Mouse (Mus musculus) urinary bladder, postnatal 4 days (tissue): ENCODE data around the gene Prkca.
A peak's percentile ranks its signal among the peaks of the same experiment; 100 is the strongest.

Source experiments
- DNase-seq, 2 experiments: peaks; one replicate each; pipeline ENCODE4 v3.0.0; 2021 to 2022; ENCODE audit warnings: low spot score in 2 of 2

Prkca gene

GRCm38 (mm10) chr11:108235081-108235703 is 108.5 kb downstream of the Prkca start:
- DNase-seq, result no peak

DNA sequence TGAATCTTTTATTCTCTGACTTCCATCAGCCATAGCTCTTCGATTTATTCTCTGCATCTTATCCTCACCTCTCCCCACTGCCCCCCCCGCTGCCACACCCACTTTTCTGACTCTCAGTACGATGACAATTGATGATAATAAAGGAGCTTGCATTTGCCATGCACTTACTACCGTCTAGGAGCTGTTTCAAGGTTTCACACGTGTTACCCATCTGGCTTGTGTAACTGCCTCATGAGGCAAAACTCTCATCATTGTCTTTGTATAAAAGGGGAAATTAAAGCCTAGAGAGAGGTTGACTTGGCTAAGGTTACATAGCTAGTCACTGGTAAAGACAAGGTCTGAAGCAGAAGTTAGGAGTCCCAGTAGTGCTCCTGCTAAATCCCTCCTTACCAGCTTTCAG is 110.7 kb downstream of the Prkca start:
- no peak for DNase-seq

DNA sequence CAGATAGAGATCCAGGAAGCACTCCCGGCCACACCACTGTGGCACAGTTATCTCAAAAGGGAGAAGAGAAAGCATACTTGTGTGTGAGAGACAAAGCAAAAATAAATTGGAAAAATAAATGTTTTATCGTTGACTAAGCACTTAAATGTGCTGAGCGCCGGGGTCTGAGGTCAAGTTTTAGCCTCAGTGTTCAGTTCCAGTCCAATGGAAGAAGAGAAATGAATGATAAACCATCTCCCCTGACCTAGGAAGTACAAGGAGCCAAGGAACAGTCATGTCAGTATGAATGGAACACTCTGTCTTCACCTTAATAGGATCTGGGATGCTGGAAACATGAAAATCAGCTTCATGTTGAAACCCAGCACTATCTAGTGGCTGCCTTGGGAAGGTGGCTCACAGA is 113.6 kb downstream of the Prkca start:
- DNase-seq, result no peak

DNA sequence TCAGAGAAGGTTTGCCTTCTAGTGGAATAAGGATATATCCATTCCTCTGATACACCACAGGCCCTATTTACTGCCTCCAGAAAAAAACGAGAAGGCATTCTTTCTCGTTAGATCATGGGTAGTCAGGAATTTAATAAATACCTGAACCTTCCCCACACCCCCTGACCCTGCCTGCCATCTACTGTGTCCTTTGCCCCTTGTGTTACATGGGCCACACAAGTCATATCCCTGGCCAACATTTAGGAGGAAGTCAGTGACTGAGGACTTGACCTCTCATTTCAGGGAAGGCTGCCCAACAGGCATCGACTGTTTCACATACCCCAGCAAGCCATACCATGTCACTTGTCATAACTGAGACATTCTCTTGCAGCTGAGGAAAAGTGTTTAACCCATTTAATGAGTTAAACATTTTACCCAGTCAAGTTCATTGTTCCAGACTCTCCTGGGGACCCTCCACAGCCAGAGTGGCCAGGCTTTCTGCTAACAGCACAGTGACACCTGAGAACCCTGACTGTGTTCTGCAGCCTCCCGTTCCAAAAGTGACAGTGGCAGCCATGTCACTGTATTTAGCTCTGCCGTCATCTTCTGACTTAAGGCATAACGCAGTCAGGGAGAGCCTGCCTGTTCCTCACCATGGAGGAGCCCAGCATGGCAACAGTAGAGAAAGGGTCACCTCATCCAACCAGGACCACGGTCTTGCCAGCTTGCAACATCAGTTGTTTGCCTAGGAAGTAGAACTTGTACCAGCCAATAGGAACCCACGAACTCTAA is 114.4 kb downstream of the Prkca start:
- no peak for DNase-seq

GRCm38 (mm10) chr11:108228497-108228896 is 115.2 kb downstream of the Prkca start:
- DNase-seq, result no peak

DNA sequence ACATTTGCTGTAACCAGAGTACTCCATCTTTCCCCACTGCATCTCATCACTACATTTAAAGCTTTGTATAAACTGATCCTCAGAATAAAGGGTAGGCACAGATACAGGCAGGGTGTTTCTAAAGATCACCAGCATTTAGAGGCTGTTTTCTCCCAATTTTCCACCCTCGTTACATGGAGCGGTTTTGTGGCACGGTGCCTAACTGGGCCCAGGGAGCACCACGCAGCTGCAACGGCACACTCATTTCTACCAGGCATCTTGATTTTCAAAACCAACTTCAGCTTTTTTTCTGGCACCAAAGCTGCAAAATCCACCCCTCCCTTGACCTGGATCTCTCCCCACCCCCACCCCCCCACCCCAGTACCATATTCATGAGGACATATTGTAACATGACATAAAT is 117.5 kb downstream of the Prkca start:
- no peak for DNase-seq

GRCm38 (mm10) chr11:108224233-108224973 is 119.3 kb downstream of the Prkca start:
- no peak for DNase-seq

DNA sequence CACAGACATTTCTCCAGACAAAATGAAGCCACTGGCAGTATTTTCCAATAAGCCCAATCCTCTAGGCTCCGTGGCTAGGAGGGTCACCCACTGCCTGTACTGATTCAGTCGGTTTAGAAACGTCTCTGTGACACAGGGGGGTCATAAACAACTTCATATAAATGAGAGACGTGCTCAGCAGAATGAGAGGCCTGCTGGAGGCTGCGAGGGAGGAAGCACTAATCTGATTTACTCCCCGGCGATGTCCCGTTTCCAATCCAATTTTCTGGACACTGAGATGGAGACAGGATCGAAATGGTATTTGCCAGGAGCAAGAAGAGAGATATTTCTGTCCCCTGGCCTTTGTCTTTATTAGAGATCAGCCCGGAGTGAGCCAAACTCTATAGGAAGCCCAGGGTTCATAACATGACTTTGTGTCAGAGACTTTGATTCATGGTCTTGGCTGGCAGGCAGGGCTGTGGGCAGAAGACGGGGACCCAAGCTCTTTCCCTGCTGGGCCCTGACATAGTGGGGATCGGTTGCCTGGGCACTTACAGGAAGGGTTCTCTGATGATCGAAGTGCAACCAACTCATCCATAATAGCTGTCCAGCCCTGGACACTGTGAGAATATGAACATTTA is 120.0 kb downstream of the Prkca start:
- no peak for DNase-seq

DNA sequence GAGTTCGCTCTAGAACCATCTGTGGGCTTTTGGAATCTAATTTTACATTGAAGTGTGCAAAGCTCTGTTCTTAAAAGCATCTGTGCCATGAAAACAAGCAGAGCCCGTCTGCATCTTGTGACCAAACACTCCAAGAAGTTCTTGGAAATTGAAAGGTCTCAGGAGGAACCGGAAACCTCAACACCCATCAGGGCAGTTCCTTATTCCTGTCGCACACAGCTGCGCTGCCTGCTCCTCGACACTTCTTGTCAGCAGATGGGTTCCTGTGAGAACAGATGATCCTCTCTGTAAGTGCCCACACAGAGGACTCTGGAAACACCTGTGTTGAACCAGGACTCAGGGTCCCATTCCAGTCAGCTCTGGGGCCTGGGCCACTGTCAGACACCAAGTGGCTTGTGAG is 120.6 kb downstream of the Prkca start:
- no peak for DNase-seq

DNA sequence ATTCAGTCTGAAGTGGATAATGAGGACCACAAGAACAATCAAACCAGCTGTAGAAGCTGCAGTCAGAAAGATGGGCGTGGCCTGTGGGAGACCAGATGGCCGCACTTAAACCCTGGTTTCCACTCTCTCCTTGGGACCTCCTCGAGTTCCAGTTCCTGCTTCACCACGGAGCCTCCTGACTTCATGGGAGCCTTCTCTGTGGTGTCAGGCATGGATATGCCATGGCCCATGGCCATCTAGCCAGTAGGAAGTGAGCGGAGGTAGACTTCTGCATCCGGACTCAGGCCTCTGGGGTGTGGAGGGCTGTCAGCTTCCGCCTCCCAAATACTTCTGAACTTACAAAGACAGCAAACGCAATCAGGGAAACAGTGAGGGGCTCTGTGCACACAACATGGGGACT is 121.1 kb downstream of the Prkca start:
- no peak for DNase-seq

GRCm38 (mm10) chr11:108222026-108222425 is 121.7 kb downstream of the Prkca start:
- DNase-seq, result no peak

DNA sequence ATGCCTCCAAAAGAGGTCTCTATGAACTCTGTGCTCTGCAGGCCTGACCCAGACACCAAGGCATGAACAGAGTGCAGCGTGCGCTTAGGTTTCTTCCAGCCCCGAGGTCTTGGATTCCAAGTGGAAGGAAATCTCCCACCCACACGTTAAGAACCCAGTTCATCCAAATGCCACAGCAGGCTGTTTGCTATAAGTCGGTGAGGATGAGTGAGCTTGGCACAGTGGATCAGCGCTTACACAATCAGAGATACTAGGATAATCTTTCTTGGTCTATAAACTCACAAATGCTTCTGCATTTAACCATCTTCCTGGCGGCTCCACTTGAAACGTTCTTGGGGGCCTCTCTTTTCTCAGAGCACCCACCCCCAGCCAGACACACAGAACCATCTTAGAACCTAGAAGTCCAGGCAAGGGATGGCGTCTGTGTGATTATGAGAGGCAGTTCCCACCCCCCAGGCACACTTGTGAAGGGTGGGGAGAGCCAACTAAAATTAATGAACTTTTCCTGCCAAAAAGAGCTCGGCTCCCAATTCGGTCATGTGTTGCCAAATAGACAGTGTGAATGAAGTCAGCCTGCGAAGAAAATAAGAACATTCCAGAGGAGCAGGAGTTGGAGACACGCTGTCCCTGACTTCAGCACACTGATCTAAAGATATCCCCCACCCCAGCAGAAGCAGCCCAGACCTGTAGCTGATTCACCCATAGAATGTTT is 122.4 kb downstream of the Prkca start:
- no peak for DNase-seq

DNA sequence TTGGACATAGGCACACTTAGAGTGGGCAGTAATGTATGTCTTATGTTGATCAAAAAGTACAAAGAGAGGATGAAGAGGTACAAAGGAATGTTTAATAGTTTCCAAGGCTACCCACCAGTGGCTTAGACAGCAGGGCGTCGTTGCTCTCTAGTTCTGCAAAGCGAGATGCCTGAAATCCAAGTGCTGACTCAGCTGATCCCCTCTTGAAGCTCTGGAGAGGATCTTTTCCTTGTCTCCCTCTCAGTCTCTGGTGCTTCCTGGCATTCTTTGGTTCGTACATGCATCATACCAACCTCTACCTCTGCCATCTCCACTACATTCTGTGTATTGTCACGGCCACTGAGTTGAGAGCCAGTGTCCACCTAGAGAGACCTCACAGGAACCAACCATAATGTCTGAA is 123.1 kb downstream of the Prkca start:
- DNase-seq, result no peak

DNA sequence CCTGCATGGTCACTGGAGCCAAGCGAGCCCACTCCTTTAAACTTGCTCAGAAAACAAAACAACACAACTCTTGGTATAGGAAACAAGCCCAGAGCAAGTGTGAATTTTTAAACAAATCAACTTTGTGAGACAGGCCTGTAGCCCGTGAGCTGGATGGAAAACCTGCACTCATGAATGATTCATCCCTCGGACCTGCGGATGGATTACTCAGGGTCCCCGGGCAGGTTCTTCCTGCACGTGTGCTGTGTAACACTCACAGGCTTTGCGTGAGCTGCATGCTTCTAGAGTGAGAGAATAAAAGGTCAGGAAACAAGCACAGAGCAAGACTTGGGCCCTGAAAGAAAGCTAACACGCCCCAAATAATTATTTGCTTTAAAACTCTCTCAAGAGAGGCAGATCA is 126.7 kb downstream of the Prkca start:
- no peak for DNase-seq

- no peak for DNase-seq
Observed at GRCm38 (mm10) chr11:108216064-108216463, 127.7 kb downstream of the Prkca start.

GRCm38 (mm10) chr11:108215466-108215865 is 128.3 kb downstream of the Prkca start:
- DNase-seq, result peak; percentile 63 to 66

DNA sequence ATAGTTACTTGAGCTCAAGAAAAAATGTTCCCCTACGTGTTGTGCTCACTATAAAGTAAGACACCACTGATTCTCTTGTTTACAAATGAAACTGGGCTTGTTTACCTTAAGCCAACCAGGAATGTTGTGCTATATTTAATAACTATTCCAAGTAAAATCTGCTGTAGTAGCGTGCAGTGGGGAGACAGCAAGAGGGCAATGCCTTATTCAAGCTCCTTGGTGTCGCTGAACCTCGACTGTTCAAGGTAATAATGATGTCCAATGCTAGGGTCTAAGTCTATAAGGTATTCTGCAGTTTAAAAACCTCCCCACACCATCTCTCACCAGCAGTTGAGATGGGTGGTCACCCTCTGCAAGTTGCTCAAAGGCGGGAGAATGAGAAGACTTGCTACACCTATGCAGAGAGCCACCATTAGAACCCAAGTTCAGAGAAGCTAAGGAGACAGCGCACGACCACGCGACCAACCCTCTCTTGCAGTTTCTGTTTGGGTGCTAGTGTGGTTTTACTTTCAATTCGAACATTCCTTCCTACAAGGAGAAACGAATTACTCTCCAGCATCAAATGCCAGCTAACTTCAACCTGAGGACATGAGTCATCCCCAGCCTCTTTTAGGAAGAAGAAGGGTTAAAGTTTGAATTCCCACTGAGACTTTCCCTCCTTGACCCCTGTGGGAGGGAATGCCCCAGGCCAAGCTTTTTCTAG is 129.1 kb downstream of the Prkca start:
- DNase-seq, result no peak

DNA sequence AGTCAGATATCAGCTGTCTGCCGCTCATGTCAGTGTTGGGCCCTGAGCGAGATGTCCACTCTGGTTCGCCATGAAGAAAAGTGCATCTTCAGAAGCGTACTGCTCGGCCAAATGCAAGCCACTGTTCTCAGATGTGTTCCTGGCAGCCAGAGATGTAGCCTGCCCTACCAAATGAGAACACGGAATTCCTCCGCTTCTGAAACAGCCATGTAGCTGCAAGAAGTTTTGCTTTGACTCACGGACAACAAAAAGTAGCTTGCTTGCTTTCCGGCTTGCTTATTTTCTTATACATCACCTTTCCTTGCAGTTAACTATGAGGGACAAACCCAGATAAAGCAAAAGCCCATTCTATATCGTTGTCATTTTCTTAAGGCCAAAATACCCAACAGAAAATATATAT is 129.9 kb downstream of the Prkca start:
- DNase-seq, result no peak

- DNase-seq, result no peak
Observed at GRCm38 (mm10) chr11:108212638-108213037, 131.1 kb downstream of the Prkca start.

DNA sequence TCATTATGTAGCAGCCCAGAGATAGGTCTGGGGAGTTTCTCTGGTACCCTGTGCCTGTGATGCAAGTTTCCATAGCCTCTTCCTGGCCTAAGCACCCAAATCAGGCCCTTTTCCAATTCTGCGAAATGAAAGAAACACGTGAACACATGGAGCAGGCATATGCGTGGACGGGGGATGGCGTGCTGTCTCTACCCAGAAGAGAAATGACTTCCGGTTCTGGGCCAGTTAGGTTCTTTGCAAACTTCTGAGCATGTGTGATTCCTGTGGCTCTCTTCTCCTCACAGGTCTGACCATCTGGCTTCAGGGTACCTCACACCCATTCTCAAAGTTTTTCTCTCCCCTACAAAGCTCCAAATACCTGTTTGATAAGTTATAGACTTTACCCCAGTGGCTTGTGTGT is 131.7 kb downstream of the Prkca start:
- DNase-seq, result no peak

GRCm38 (mm10) chr11:108210749-108211148 is 133.0 kb downstream of the Prkca start:
- DNase-seq, result no peak
